Mouse (Mus musculus): ENCODE measurements around the gene Upk1a. TPM values are rescaled to one million over a fixed set of nuclear protein-coding genes. Genes with fewer than 3 reads are reported as not detected.

Upk1a gene
- total and polyA plus RNA-seq, 3 experiments = 0.47 to 10.9 (median 1.8) TPM

GRCm38 (mm10) chr7:30594510-30595024, 18.1 kb downstream of the Upk1a start:
- in situ Hi-C loops (cut with MboI; ENCODE audit: low pct_ligation_motif_present, low pct_unique_long_range_greater_than_20kb, low sequenced_read_pairs) (no loop called here), dilution Hi-C loops (cut with MboI; ENCODE audit: extremely low pct_ligation_motif_present, extremely low pct_unique_long_range_greater_than_20kb, low sequenced_read_pairs) (no loop called here)
- H3K27me3 ChIP-seq (replicated peaks) = no peaks in the 10 kb centered on the region
- 0 out of 2 replicates have a peak, but pooled peaks have one; percentile 8 for TF ChIP-seq SIN3A (IDR thresholded peaks at IDR 0.05; ENCODE audit: low read length)
- no peak for TF ChIP-seq E2F4 (IDR thresholded peaks at IDR 0.05; ENCODE audit: insufficient replicate concordance, low read depth, low read length)
- TF ChIP-seq BHLHE40 (IDR thresholded peaks at IDR 0.05; ENCODE audit: low read depth, low read length) = peak; percentile 4; the same call in 1 of the 2 replicates
- TF ChIP-seq IRF4 (IDR thresholded peaks at IDR 0.05; ENCODE audit: low read depth, low read length) = peak; percentile 81
- TF ChIP-seq MXI1 (IDR thresholded peaks at IDR 0.05; ENCODE audit: low read depth, low read length) = peak; percentile 17; the same call in 1 of the 2 replicates
- peak; percentile 54 for TF ChIP-seq ETS1 (conservative IDR thresholded peaks at IDR 0.05; ENCODE audit: low read depth, low read length)
- peak; percentile 23; the same call in 1 of the 2 replicates for TF ChIP-seq CHD1 (IDR thresholded peaks at IDR 0.05; ENCODE audit: low read depth, low read length)
- no peak for TF ChIP-seq GABPA (IDR thresholded peaks at IDR 0.05; ENCODE audit: insufficient replicate concordance, low read depth, low read length)
- no peak for TF ChIP-seq ZKSCAN1 (IDR thresholded peaks at IDR 0.05; ENCODE audit: borderline replicate concordance, low read depth, low read length)
- TF ChIP-seq RCOR1 (conservative IDR thresholded peaks at IDR 0.05; ENCODE audit: low read depth, low read length) = no peak; the same call in 1 of the 2 replicates
- TF ChIP-seq UBTF (IDR thresholded peaks at IDR 0.05; ENCODE audit: low read depth, low read length) = no peak
- 0 out of 2 replicates have a peak, but pooled peaks have one; percentile 36 for TF ChIP-seq TCF12 (IDR thresholded peaks at IDR 0.05; ENCODE audit: low read depth, low read length)
- TF ChIP-seq MYC (IDR thresholded peaks at IDR 0.05; ENCODE audit: low read depth, low read length) = no peak
- TF ChIP-seq MAZ (IDR thresholded peaks at IDR 0.05; ENCODE audit: low read depth, low read length) = peak; percentile 25; the same call in 1 of the 2 replicates
- no peak overlapping the region for H3K4me3 ChIP-seq (replicated peaks in 1 of 3; ENCODE audit: low read depth in 2 of 3, low read length in 2 of 3, poor library complexity in 1 of 3)
- H3K36me3 ChIP-seq (replicated peaks in 1 of 2; ENCODE audit: control insufficient read depth in 1 of 2, insufficient read depth in 1 of 2, low read length in 1 of 2) = peaks cover 0 to 14% of the 10 kb centered on the region in 2 experiments
- H3K9ac ChIP-seq (ENCODE audit: insufficient read depth, low read depth) = peak overlapping the region; percentile 57
- peak; percentile 86 for DNase-seq (ENCODE audit: extremely low read depth)
- H3K4me2 ChIP-seq (ENCODE audit: insufficient read depth, low read depth, poor library complexity, severe bottlenecking) = peak overlapping the region; percentile 93
- H3K79me2 ChIP-seq (replicated peaks; ENCODE audit: control insufficient read depth, extremely low read depth, insufficient read depth, poor library complexity, severe bottlenecking) = peaks cover 33% of the 10 kb centered on the region
- peaks cover 16 to 46% of the 10 kb centered on the region in 2 experiments for H3K4me1 ChIP-seq (ENCODE audit: control insufficient read depth in 1 of 2, insufficient read depth in 2 of 2)
- no peaks in the 10 kb centered on the region for H3K9me3 ChIP-seq (replicated peaks; ENCODE audit: low read length)
- H3K27ac ChIP-seq (ENCODE audit: insufficient read depth, low read depth) = peak overlapping the region; percentile 100

DNA sequence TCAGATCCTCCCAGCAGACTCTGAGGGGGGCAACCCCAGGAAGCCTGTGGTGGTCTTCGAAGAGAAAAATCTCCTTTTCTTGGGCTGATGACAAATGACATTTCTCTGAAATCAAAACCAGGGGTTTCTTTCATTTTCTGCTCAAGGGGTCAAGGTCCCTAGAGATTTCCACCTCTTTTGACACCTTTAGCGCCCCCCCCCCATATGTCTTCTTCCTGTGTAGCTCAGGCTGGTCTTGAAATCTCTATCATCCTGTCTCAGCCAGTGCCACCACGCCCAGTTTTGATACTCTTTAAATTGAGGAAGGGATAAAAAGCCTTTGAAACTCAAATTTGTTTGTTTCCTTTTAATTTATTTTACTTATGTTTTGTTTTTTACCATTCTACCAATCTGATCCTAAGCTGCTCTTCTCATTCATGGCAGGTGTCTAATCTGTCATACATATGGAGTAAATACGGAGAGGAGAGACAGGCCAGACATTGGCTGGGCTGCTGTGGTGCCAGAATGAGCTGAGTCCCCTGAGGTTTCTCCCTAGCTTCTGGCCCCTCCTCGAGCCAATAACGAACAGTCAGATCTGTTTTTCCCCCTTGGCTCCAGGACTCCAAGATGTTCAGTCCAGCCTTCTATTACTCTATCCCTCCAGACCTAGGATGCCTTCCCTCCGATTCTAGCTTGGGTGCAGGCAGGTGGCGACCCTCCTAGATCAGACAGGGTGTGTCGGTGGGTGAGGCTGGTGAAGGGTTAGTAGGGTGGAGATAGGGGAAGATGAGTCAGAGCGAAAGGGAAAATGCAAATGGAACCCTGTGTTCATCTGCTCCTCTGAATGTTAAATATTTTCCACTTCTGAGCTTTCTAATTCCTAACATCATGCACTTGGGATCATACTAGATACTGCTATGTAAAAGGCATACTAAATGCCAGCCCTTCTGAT, 18.8 kb downstream of the Upk1a start:
- Histone ChIP-seq H3K27me3 (replicated peaks) (no peaks in the 10 kb centered on the region), H3K36me3 (replicated peaks in 1 of 2; ENCODE audit: control insufficient read depth in 1 of 2, insufficient read depth in 1 of 2, low read length in 1 of 2) (peaks cover 0 to 14% of the 10 kb centered on the region in 2 experiments), H3K27ac (ENCODE audit: insufficient read depth, low read depth) (peak overlapping the region; percentile 100), H3K4me3 (replicated peaks in 1 of 3; ENCODE audit: low read depth in 2 of 3, low read length in 2 of 3, poor library complexity in 1 of 3) (peak overlapping the region; percentile 84 to 93 (median 89)), H3K79me2 (replicated peaks; ENCODE audit: control insufficient read depth, extremely low read depth, insufficient read depth, poor library complexity, severe bottlenecking) (peaks cover 33% of the 10 kb centered on the region), H3K9ac (ENCODE audit: insufficient read depth, low read depth) (peak overlapping the region; percentile 74), H3K9me3 (replicated peaks; ENCODE audit: low read length) (no peaks in the 10 kb centered on the region), H3K4me2 (ENCODE audit: insufficient read depth, low read depth, poor library complexity, severe bottlenecking) (peak overlapping the region; percentile 93), H3K4me1 (ENCODE audit: control insufficient read depth in 1 of 2, insufficient read depth in 2 of 2) (peaks cover 16 to 46% of the 10 kb centered on the region in 2 experiments)
- dilution Hi-C loops (cut with MboI; ENCODE audit: extremely low pct_ligation_motif_present, extremely low pct_unique_long_range_greater_than_20kb, low sequenced_read_pairs) = no loop called here
- peak; percentile 91 for DNase-seq (ENCODE audit: extremely low read depth)
- in situ Hi-C loops (cut with MboI; ENCODE audit: low pct_ligation_motif_present, low pct_unique_long_range_greater_than_20kb, low sequenced_read_pairs) = no loop called here
- TF ChIP-seq POLR2AphosphoS2 (IDR thresholded peaks at IDR 0.05; ENCODE audit: low read depth, low read length) = peak; percentile 38; the same call in 1 of the 2 replicates
- TF ChIP-seq CHD2 (IDR thresholded peaks at IDR 0.05; ENCODE audit: low read length) = peak; percentile 74
- TF ChIP-seq GABPA (IDR thresholded peaks at IDR 0.05; ENCODE audit: insufficient replicate concordance, low read depth, low read length) = no peak
- no peak for TF ChIP-seq ZC3H11A (IDR thresholded peaks at IDR 0.05; ENCODE audit: low read depth, low read length)
- TF ChIP-seq CTCF (conservative IDR thresholded peaks at IDR 0.05 in 1 of 2, IDR thresholded peaks at IDR 0.05 in 1 of 2; ENCODE audit: low read depth in 2 of 2, low read length in 2 of 2) = no peak
- TF ChIP-seq MAFK (IDR thresholded peaks at IDR 0.05; ENCODE audit: insufficient replicate concordance, low read length) = no peak; the same call in 1 of the 2 replicates
- no peak for TF ChIP-seq E2F4 (IDR thresholded peaks at IDR 0.05; ENCODE audit: insufficient replicate concordance, low read depth, low read length)
- peak; percentile 47 for TF ChIP-seq MEF2A (IDR thresholded peaks at IDR 0.05; ENCODE audit: borderline replicate concordance, low read depth, low read length)
- TF ChIP-seq ELF1 (IDR thresholded peaks at IDR 0.05; ENCODE audit: low read depth, low read length) = no peak
- peak; percentile 11; the same call in 1 of the 2 replicates for TF ChIP-seq MXI1 (IDR thresholded peaks at IDR 0.05; ENCODE audit: low read depth, low read length)
- TF ChIP-seq SIN3A (IDR thresholded peaks at IDR 0.05; ENCODE audit: low read length) = 0 out of 2 replicates have a peak, but pooled peaks have one; percentile 60
- TF ChIP-seq ETS1 (conservative IDR thresholded peaks at IDR 0.05; ENCODE audit: low read depth, low read length) = peak; percentile 67
- TF ChIP-seq JUND (conservative IDR thresholded peaks at IDR 0.05; ENCODE audit: low read depth, low read length) = peak; percentile 97
- TF ChIP-seq BHLHE40 (IDR thresholded peaks at IDR 0.05; ENCODE audit: low read depth, low read length) = peak; percentile 60
- no peak for TF ChIP-seq PAX5 (IDR thresholded peaks at IDR 0.05; ENCODE audit: low read length)
- TF ChIP-seq MAX (IDR thresholded peaks at IDR 0.05; ENCODE audit: low read length) = no peak; the same call in 1 of the 2 replicates
- peak; percentile 84 for TF ChIP-seq TBP (conservative IDR thresholded peaks at IDR 0.05; ENCODE audit: low read depth, low read length)
- TF ChIP-seq USF1 (IDR thresholded peaks at IDR 0.05; ENCODE audit: low read depth, low read length) = no peak
- peak; percentile 97 for TF ChIP-seq EP300 (IDR thresholded peaks at IDR 0.05; ENCODE audit: low read length)

All from CH12.LX (cell line).